10 mouse cellular contexts compared by ENCODE assay signal in genomic region chr3:85299649-85300550, GRCm38 (mm10).
DNase-seq lines count a peak whose midpoint lies in the region; ATAC-seq and TF ChIP-seq lines count a peak whose summit lies in the region.
"Had no signal": no experiment of that assay in that cellular context is flagged by ENCODE, and none has a peak within 500 bp of the region (broad histone marks: within the 10 kb centered on the region; RNA-seq: fewer than 3 reads in every experiment).

No protein-coding gene starts in this region.

- WGBS in hindbrain, embryonic 13.5 days, result 52% methylated on average over 18 of the region's 18 CpGs
- 71% methylated on average over 18 of the region's 18 CpGs for WGBS in neural tube, embryonic 11.5 days

- H3K9ac ChIP-seq in hindbrain, embryonic 13.5 days, result no peak overlapping the region
- no peak overlapping the region for H3K9ac ChIP-seq in neural tube, embryonic 11.5 days (ENCODE audit: low read length)
- H3K9ac ChIP-seq: liver, embryonic 12.5 days had no signal

- TF ChIP-seq CTCF in left cerebral cortex, adult 2 months (IDR thresholded peaks at IDR 0.05), result no peak; the same call in 1 of the 2 replicates

- H3K27ac ChIP-seq in left cerebral cortex, adult 2 months, result peak overlapping the region; percentile 29; the same call in 1 of the 2 replicates
- peak overlapping the region; percentile 74 for H3K27ac ChIP-seq in hindbrain, embryonic 13.5 days
- H3K27ac ChIP-seq in neural tube, embryonic 11.5 days (ENCODE audit: low read depth, low read length), result no peak overlapping the region
- H3K27ac ChIP-seq: liver, embryonic 12.5 days had no signal

- peak in 1 of 2 experiments; percentile 40 for DNase-seq in left cerebral cortex, adult 2 months (ENCODE audit: extremely low spot score in 1 of 2, low spot score in 2 of 2)
- DNase-seq in left cerebral cortex, adult 8-10 months (ENCODE audit: low spot score in 2 of 2), result no peak
- peak; percentile 90 to 92 for DNase-seq in cerebellum, postnatal 14 days
- peak; percentile 18 for DNase-seq in neural tube, embryonic 11.5 days (ENCODE audit: low spot score)
- DNase-seq in urinary bladder, postnatal 25 days (ENCODE audit: low spot score), result no peak
- DNase-seq in urinary bladder, adult 2 months (ENCODE audit: low spot score), result no peak
- no peak for DNase-seq in kidney, postnatal 10 days

- H3K4me1 ChIP-seq in hindbrain, embryonic 13.5 days (replicated peaks), result peaks cover 8% of the 10 kb centered on the region
- H3K4me1 ChIP-seq in neural tube, embryonic 11.5 days (ENCODE audit: control insufficient read depth, insufficient read depth, low read length), result no peaks in the 10 kb centered on the region
- H3K4me1 ChIP-seq: liver, embryonic 12.5 days had no signal

- H3K9me3 ChIP-seq in hindbrain, embryonic 13.5 days, result 0 out of 2 replicates have a peak, but pooled peaks cover 6% of the 10 kb centered on the region
- no peaks in the 10 kb centered on the region for H3K9me3 ChIP-seq in neural tube, embryonic 11.5 days (ENCODE audit: control insufficient read depth, low read length)
- H3K9me3 ChIP-seq: G1E; liver, embryonic 12.5 days had no signal

- no peak overlapping the region for H3K4me2 ChIP-seq in hindbrain, embryonic 13.5 days
- H3K4me2 ChIP-seq in neural tube, embryonic 11.5 days (ENCODE audit: low read depth), result no peak overlapping the region
- H3K4me2 ChIP-seq: liver, embryonic 12.5 days had no signal

- H3K36me3 ChIP-seq in hindbrain, embryonic 13.5 days, result no peaks in the 10 kb centered on the region
- H3K36me3 ChIP-seq in neural tube, embryonic 11.5 days (ENCODE audit: control insufficient read depth, insufficient read depth, low read length), result no peaks in the 10 kb centered on the region
- H3K36me3 ChIP-seq: G1E; liver, embryonic 12.5 days had no signal

- H3K4me3 ChIP-seq in left cerebral cortex, adult 2 months, result no peak overlapping the region
- H3K4me3 ChIP-seq in hindbrain, embryonic 13.5 days, result no peak overlapping the region
- no peak overlapping the region for H3K4me3 ChIP-seq in neural tube, embryonic 11.5 days (ENCODE audit: low read depth, low read length)
- H3K4me3 ChIP-seq: liver, embryonic 12.5 days had no signal

- intact Hi-C loops in left cerebral cortex, adult 2 months (cut with DNase I), result loop anchor here (5.0 kb wide), 1 partner anchor 153 kb away; no protein-coding TSS in a partner anchor

- peak; percentile 97 for ATAC-seq in hindbrain, embryonic 13.5 days (ENCODE audit: low FRiP score)
- ATAC-seq in neural tube, embryonic 11.5 days (ENCODE audit: insufficient read depth, low FRiP score, low TSS enrichment), result peak; percentile 60; the same call in 1 of the 2 replicates
- ATAC-seq: liver, embryonic 12.5 days had no signal

- no peaks in the 10 kb centered on the region for H3K27me3 ChIP-seq in hindbrain, embryonic 13.5 days
- no peaks in the 10 kb centered on the region for H3K27me3 ChIP-seq in neural tube, embryonic 11.5 days (ENCODE audit: control insufficient read depth, insufficient read depth, low read length)
- H3K27me3 ChIP-seq: liver, embryonic 12.5 days had no signal

Comparison
In these comparisons a context has a peak if more than half of its experiments do, and no peak if none do; other contexts are left out.
1. DNase-seq: peak in cerebellum, postnatal 14 days (2 of 2) and neural tube, embryonic 11.5 days (single experiment); none in left cerebral cortex, adult 8-10 months (0 of 2), urinary bladder, postnatal 25 days (single experiment), urinary bladder, adult 2 months (single experiment) and kidney, postnatal 10 days (single experiment).